Mouse (Mus musculus): Measurements from ENCODE around the gene Cdr2.

DNA sequence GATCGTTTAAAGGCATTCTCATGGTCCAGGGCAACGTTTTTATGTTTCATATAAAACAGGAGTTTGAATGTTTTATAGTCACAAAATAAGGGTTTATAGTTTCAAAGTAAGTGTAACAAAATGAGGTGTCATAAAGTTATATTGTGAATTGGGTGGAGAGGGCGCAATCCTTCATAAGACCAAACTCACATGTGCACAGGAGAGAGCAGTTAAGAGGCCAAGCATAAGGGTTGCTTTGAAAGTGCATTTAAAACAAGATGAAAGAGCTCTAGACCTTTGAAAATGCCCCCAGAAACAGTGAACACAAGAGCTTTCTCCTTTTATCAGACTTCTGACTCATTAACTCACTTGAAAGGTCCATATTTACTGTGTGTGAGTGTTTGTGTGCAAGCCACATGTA, 44.2 kb upstream of the Cdr2 start:
- no peak for TF ChIP-seq CTCF (IDR thresholded peaks at IDR 0.05; ENCODE audit: low read depth)
- TF ChIP-seq EP300 (IDR thresholded peaks at IDR 0.05; ENCODE audit: low read depth), result no peak
